Mouse (Mus musculus) lung, postnatal 0 days (tissue): ENCODE measurements around the gene Zan.

Experiments used
- CTCF ChIP-seq: IDR thresholded peaks from 2 replicates; pipeline ENCODE4 v1.5.1; 2016; ENCODE audit warnings: antibody characterized with exemption, mild to moderate bottlenecking
- EP300 ChIP-seq: IDR thresholded peaks from 2 replicates; pipeline ENCODE4 v1.6.1; 2016; ENCODE audit warnings: antibody characterized with exemption, mild to moderate bottlenecking, control low read depth

DNA sequence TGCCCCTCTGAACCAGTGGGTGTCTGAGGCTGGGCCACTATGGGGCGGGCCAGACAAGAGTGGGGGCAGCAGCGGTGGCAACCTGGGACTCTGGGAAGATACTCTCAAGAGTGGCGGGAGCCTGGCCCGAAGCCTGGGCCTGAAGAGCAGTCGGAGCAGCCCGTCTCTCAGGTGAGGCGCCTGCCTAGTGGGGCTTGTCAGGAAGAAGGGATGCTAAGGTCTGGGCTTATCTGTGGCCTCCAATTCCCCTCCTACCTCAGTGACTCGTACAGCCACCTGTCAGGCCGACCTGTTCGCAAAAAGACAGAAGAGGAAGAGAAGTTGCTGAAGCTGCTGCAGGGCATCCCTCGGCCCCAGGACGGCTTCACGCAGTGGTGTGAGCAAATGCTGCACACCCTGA lies 47.8 kb upstream of the Zan start:
- TF ChIP-seq CTCF (no peak), EP300 (no peak)
